Mouse (Mus musculus): ENCODE data around the gene Mest. TPM values are rescaled to one million over a fixed set of nuclear protein-coding genes. Genes with fewer than 3 reads are reported as not detected.

The Mest gene
- polyA plus RNA-seq, 1 experiment from 2014 or later, result 973 TPM

DNA sequence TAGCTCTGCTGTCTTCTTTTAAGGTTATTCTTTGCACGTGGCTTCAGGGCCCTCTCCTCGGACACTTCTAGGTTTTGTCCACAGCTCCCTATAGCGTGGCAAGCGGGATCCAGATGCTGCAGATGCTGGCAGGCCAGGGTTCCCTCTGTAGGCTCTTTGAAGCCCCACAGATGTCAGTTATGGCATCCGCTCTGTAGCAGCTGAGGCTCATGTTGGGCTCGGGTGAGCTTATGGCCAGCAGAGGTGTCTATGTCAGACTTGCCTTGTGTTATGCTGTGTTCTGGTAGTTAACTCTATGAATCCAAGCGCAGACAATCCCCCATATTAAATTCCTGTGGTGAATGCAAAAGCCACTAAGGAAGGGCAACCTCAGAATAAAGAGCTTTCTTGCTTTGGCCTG is 42.9 kb upstream of the Mest start:
- no peak overlapping the region for H3K27ac ChIP-seq (ENCODE audit: low read depth)
- no peak overlapping the region for H3K4me3 ChIP-seq (ENCODE audit: low read depth, low read length)
- no peaks in the 10 kb centered on the region for H3K9me3 ChIP-seq (ENCODE audit: control insufficient read depth, low read length)
- H3K27me3 ChIP-seq (replicated peaks; ENCODE audit: control insufficient read depth, insufficient read depth, low read length), result no peaks in the 10 kb centered on the region
- 66% methylated on average over 7 of the region's 7 CpGs for WGBS
- peaks cover 24% of the 10 kb centered on the region for H3K4me1 ChIP-seq (replicated peaks; ENCODE audit: control insufficient read depth, insufficient read depth, low read length)
- ATAC-seq (replicated peaks; ENCODE audit: low FRiP score, low TSS enrichment, low read depth), result no peak
- no peak for DNase-seq (ENCODE audit: low spot score)
- H3K4me2 ChIP-seq (ENCODE audit: low read length), result no peak overlapping the region
- no peak overlapping the region for H3K9ac ChIP-seq (ENCODE audit: low read length)
- H3K36me3 ChIP-seq (ENCODE audit: control insufficient read depth, insufficient read depth, low read length), result no peaks in the 10 kb centered on the region

DNA sequence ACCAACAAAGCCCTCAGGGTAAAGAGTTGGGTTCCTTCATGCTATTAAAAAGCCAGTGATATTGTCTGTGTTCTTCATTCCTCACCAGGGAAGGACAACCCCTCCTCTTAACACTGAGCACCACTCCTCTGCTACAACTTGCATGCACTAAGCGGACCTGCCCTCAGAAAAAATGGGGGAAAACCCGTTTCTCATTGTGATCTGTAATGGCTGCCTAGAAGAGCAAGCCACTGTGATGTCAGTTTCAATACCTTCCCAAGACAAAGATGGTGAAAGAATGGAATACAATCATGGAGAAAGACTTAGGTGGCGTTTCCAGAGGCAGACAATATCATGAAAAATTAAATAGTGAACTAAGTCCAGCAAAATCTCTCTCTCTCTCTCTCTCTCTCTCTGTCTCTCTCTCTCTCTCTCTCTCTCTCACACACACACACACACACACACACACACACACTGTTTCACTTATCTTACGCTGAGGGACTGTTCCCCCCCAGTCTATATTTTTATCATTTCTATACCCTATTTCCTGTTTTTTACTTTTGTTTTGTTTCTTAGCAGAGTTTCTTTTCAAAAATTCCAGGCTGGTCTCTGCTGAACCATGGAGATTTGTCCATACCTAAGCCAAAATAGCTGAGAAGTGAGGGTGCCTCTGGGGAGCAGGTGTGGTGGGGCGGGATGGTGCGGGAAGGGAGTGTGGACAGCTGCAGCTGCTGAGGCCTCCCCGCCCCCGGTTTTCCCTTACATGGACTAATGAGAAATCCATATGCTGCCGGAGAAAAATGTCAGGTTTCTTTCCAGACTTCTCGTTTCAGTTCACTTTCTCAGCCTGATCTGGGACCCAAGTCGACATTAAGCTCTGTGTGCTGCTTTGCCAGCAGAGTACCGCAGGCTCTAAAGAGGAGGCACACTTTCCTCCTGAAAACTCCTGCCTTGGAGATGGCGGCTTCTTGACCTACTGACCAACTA is 41.1 kb upstream of the Mest start:
- Histone ChIP-seq H3K9me3 (ENCODE audit: control insufficient read depth, low read length) (no peaks in the 10 kb centered on the region), H3K4me3 (ENCODE audit: low read depth, low read length) (no peak overlapping the region), H3K27me3 (replicated peaks; ENCODE audit: control insufficient read depth, insufficient read depth, low read length) (no peaks in the 10 kb centered on the region), H3K27ac (ENCODE audit: low read depth) (peak overlapping the region; percentile 93), H3K4me1 (replicated peaks; ENCODE audit: control insufficient read depth, insufficient read depth, low read length) (peaks cover 20% of the 10 kb centered on the region), H3K4me2 (ENCODE audit: low read length) (peak overlapping the region; percentile 25), H3K9ac (ENCODE audit: low read length) (0 out of 2 replicates have a peak overlapping the region, but pooled peaks have one; percentile 27), H3K36me3 (ENCODE audit: control insufficient read depth, insufficient read depth, low read length) (no peaks in the 10 kb centered on the region)
- DNase-seq (ENCODE audit: low spot score), result peak; percentile 66
- ATAC-seq (replicated peaks; ENCODE audit: low FRiP score, low TSS enrichment, low read depth), result peak; percentile 75; the same call in 1 of the 2 replicates
- 38% methylated on average over 13 of the region's 13 CpGs for WGBS

DNA sequence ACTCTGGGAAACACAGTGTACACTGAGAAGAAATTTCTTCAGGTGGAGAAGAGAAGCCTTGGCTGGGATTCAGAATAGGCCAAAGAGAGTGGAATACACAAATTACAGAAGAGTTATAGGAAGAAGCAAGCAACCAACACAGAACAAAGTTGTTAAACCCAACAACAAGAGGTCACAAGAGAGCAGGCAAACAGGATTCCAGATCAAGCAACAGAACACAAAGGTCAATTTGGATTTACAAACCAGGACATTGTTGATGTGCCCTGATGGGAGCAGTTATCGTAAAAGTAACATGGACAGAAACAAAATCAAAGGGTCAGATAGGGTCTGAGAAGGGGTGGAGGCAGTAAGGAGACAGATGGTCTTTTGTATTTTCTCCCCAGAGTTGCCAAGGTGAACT is 38.8 kb upstream of the Mest start:
- DNase-seq (ENCODE audit: low spot score) (no peak), ATAC-seq (replicated peaks; ENCODE audit: low FRiP score, low TSS enrichment, low read depth) (no peak)
- Histone ChIP-seq H3K27me3 (replicated peaks; ENCODE audit: control insufficient read depth, insufficient read depth, low read length) (no peaks in the 10 kb centered on the region), H3K27ac (ENCODE audit: low read depth) (no peak overlapping the region), H3K9me3 (ENCODE audit: control insufficient read depth, low read length) (no peaks in the 10 kb centered on the region), H3K36me3 (ENCODE audit: control insufficient read depth, insufficient read depth, low read length) (no peaks in the 10 kb centered on the region), H3K9ac (ENCODE audit: low read length) (no peak overlapping the region), H3K4me3 (ENCODE audit: low read depth, low read length) (no peak overlapping the region), H3K4me1 (replicated peaks; ENCODE audit: control insufficient read depth, insufficient read depth, low read length) (peaks cover 17% of the 10 kb centered on the region), H3K4me2 (ENCODE audit: low read length) (no peak overlapping the region)
- 77% methylated on average over 1 of the region's 1 CpGs for WGBS

DNA sequence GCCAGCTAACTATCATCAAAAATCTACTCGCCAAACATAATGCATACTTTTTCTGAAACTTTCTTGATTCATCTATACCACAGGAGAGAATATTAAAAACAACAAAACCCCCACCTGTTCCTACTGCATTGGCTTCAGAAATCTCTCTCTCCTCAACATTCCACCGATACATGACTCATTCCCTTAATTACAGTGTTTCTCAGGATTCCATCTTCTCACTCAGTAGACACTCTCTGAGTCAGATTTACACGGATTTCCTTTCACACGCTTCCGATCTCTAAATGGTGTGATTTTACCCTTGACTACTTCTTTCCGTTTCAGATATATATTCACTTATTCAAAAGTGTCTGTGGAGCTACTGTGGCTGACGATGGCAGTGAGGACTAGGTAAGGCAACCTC is 36.1 kb upstream of the Mest start:
- no peaks in the 10 kb centered on the region for H3K36me3 ChIP-seq (ENCODE audit: control insufficient read depth, insufficient read depth, low read length)
- no peaks in the 10 kb centered on the region for H3K9me3 ChIP-seq (ENCODE audit: control insufficient read depth, low read length)
- no peak overlapping the region for H3K4me2 ChIP-seq (ENCODE audit: low read length)
- H3K27me3 ChIP-seq (replicated peaks; ENCODE audit: control insufficient read depth, insufficient read depth, low read length), result no peaks in the 10 kb centered on the region
- no peak overlapping the region for H3K9ac ChIP-seq (ENCODE audit: low read length)
- WGBS, result 89% methylated on average over 7 of the region's 7 CpGs
- H3K27ac ChIP-seq (ENCODE audit: low read depth), result no peak overlapping the region
- H3K4me1 ChIP-seq (replicated peaks; ENCODE audit: control insufficient read depth, insufficient read depth, low read length), result peaks cover 10% of the 10 kb centered on the region
- DNase-seq (ENCODE audit: low spot score) (no peak), ATAC-seq (replicated peaks; ENCODE audit: low FRiP score, low TSS enrichment, low read depth) (no peak)
- H3K4me3 ChIP-seq (ENCODE audit: low read depth, low read length), result no peak overlapping the region

DNA sequence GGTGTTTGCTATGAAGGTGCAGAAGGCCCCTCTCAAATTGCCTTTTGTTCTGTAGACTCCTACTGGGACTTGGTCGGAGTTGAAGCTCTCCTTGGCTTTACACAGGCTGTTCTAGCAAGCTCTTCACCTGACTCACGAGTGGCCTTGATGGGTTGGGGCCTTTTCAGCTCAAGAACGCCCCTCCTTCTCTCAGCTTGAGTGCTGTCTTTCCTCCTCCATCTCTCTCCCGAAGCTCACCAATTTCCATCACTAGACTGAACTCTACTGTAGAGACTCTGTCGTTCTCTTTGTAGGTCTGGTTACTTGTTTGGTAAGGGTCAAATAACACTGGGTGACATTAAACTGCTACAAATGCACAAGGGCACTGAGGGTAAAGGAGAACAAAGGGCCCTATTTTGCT is 30.5 kb upstream of the Mest start:
- ATAC-seq (replicated peaks; ENCODE audit: low FRiP score, low TSS enrichment, low read depth) (no peak; the same call in 1 of the 2 replicates), DNase-seq (ENCODE audit: low spot score) (no peak)
- no peaks in the 10 kb centered on the region for H3K9me3 ChIP-seq (ENCODE audit: control insufficient read depth, low read length)
- peak overlapping the region; percentile 60 for H3K4me2 ChIP-seq (ENCODE audit: low read length)
- H3K4me3 ChIP-seq (ENCODE audit: low read depth, low read length), result peak overlapping the region; percentile 44
- H3K9ac ChIP-seq (ENCODE audit: low read length), result peak overlapping the region; percentile 69
- no peaks in the 10 kb centered on the region for H3K27me3 ChIP-seq (replicated peaks; ENCODE audit: control insufficient read depth, insufficient read depth, low read length)
- H3K36me3 ChIP-seq (ENCODE audit: control insufficient read depth, insufficient read depth, low read length), result no peaks in the 10 kb centered on the region
- H3K27ac ChIP-seq (ENCODE audit: low read depth), result peak overlapping the region; percentile 91
- 80% methylated on average over 5 of the region's 5 CpGs for WGBS
- H3K4me1 ChIP-seq (replicated peaks; ENCODE audit: control insufficient read depth, insufficient read depth, low read length), result peaks cover 18% of the 10 kb centered on the region

DNA sequence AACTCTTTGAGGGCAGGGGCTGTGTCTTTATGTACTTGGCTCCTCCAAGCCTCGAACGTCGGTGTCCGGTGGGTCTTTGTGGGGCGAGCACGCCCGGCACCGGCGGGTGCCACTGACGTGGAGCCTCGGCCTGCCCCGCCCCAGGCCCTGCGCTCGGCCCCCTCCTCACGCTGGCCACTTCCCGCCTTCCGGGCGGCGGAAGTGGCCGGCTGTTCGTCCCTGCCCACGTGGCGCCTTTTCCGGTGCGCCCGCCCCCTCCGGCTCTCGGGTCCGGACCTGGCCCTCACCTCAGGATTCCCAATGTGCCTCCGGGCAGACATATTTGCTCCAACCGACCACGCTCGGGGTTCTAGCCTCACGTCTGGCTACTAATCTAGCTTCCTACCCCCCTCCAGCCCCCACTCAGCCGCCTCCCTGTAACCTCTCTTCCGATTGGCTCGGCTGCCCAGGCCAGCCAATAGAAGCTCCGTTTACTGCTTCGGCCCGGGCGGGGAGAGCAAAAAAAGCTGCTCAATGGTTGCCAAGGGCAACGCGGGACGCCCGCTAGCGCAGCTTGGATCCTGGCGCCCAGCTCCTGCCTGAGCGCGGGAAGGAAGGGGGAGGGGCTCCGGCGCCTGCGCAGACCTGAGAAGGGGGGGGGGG is 29.9 kb upstream of the Mest start, which contains the start of gene Cep41:
Cep41 (minus strand) TSS at position 400 of the 642 bp plus-strand sequence.
- Histone ChIP-seq H3K36me3 (ENCODE audit: control insufficient read depth, insufficient read depth, low read length) (no peaks in the 10 kb centered on the region), H3K9me3 (ENCODE audit: control insufficient read depth, low read length) (no peaks in the 10 kb centered on the region), H3K27ac (ENCODE audit: low read depth) (peak within 1 kb of the TSS; percentile 91), H3K9ac (ENCODE audit: low read length) (peak within 1 kb of the TSS; percentile 69), H3K4me2 (ENCODE audit: low read length) (peak within 1 kb of the TSS; percentile 60), H3K27me3 (replicated peaks; ENCODE audit: control insufficient read depth, insufficient read depth, low read length) (no peaks in the 10 kb centered on the region), H3K4me3 (ENCODE audit: low read depth, low read length) (peak within 1 kb of the TSS; percentile 44), H3K4me1 (replicated peaks; ENCODE audit: control insufficient read depth, insufficient read depth, low read length) (peaks cover 21% of the 10 kb centered on the region)
- under 1% methylated on average over 46 of the region's 52 CpGs for WGBS
- DNase-seq (ENCODE audit: low spot score), result peak; percentile 100
- ATAC-seq (replicated peaks; ENCODE audit: low FRiP score, low TSS enrichment, low read depth), result peak; percentile 98

GRCm38 (mm10) chr6:30694209-30694608 is 29.1 kb upstream of the Mest start:
- DNase-seq (ENCODE audit: low spot score) (no peak), ATAC-seq (replicated peaks; ENCODE audit: low FRiP score, low TSS enrichment, low read depth) (no peak)
- peak overlapping the region; percentile 27; the same call in 1 of the 2 replicates for H3K9ac ChIP-seq (ENCODE audit: low read length)
- peak overlapping the region; percentile 60 for H3K4me2 ChIP-seq (ENCODE audit: low read length)
- H3K27ac ChIP-seq (ENCODE audit: low read depth), result peak overlapping the region; percentile 91; the same call in 1 of the 2 replicates
- 42% methylated on average over 6 of the region's 6 CpGs for WGBS
- H3K4me1 ChIP-seq (replicated peaks; ENCODE audit: control insufficient read depth, insufficient read depth, low read length), result peaks cover 21% of the 10 kb centered on the region
- no peaks in the 10 kb centered on the region for H3K36me3 ChIP-seq (ENCODE audit: control insufficient read depth, insufficient read depth, low read length)
- no peak overlapping the region for H3K4me3 ChIP-seq (ENCODE audit: low read depth, low read length)
- no peaks in the 10 kb centered on the region for H3K27me3 ChIP-seq (replicated peaks; ENCODE audit: control insufficient read depth, insufficient read depth, low read length)
- no peaks in the 10 kb centered on the region for H3K9me3 ChIP-seq (ENCODE audit: control insufficient read depth, low read length)

DNA sequence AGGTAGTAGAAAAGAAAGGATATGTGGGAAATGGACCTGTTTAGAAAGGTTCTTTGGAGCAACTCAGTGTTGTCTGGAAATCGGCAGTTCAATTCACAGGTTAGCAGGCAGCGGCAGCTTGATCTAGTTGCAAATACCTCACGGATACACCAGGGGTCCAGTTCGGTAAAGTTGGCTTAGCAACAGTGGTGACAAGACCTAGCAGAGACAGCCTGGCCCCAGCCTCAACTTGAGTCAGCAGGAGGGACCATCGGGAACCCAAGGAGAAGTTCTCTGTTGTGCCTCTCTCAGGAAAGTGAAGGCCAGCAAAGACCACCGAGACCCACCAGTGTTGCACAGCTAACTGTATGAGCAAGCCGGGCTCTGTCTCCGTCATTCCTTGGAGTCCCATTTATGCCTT is 28.2 kb upstream of the Mest start:
- Histone ChIP-seq H3K9me3 (ENCODE audit: control insufficient read depth, low read length) (no peaks in the 10 kb centered on the region), H3K27me3 (replicated peaks; ENCODE audit: control insufficient read depth, insufficient read depth, low read length) (no peaks in the 10 kb centered on the region), H3K4me2 (ENCODE audit: low read length) (no peak overlapping the region), H3K27ac (ENCODE audit: low read depth) (no peak overlapping the region), H3K4me3 (ENCODE audit: low read depth, low read length) (no peak overlapping the region), H3K4me1 (replicated peaks; ENCODE audit: control insufficient read depth, insufficient read depth, low read length) (peaks cover 24% of the 10 kb centered on the region), H3K9ac (ENCODE audit: low read length) (no peak overlapping the region), H3K36me3 (ENCODE audit: control insufficient read depth, insufficient read depth, low read length) (no peaks in the 10 kb centered on the region)
- DNase-seq (ENCODE audit: low spot score) (no peak), ATAC-seq (replicated peaks; ENCODE audit: low FRiP score, low TSS enrichment, low read depth) (no peak)
- WGBS, result 88% methylated on average over 8 of the region's 8 CpGs

All from intestine, embryonic 14.5 days (tissue).